ENCODE assay signal across 8 mouse cellular contexts in the genomic region with DNA sequence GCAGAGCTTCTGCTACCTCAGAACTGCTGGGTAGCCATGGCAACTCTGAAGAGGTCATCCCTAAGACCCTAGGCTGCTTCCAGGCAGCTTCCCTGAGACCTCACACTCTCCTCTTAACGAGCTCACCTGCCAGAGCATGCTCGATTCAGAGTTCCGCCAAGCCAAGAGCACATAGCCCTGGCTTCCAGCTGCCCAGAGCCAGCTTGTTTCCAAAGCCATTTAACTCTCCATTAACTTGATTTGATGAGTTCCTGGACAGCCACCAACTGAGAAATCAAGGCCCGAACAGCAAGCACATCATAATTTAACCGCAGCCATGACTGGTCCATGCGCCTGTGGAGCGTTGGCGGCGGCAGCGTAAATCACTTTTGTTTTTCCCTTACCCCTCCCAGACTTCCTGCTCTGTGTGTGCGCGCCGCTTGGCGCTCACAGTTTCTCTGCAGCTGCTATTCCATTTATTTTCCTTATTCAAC. TPM values are rescaled to one million over a fixed set of nuclear protein-coding genes. Genes with fewer than 3 reads are reported as not detected.
DNase-seq lines count a peak whose midpoint lies in the region; ATAC-seq and TF ChIP-seq lines count a peak whose summit lies in the region.

No protein-coding gene starts in this region.

- H3K27me3 ChIP-seq in liver, embryonic 11.5 days (replicated peaks; ENCODE audit: control insufficient read depth, insufficient read depth, low read length), result no peaks in the 10 kb centered on the region
- H3K27me3 ChIP-seq in forebrain, embryonic 10.5 days (ENCODE audit: poor library complexity, severe bottlenecking), result peaks cover 9% of the 10 kb centered on the region; the same call in 1 of the 2 replicates
- H3K27me3 ChIP-seq in intestine, embryonic 15.5 days (replicated peaks), result no peaks in the 10 kb centered on the region
- H3K27me3 ChIP-seq in limb, embryonic 10.5 days (ENCODE audit: low read depth, poor library complexity, severe bottlenecking), result no peaks in the 10 kb centered on the region
- H3K27me3 ChIP-seq in midbrain, postnatal 0 days (ENCODE audit: insufficient read depth, low read length), result no peaks in the 10 kb centered on the region

- ATAC-seq in liver, embryonic 11.5 days (replicated peaks; ENCODE audit: low FRiP score), result no peak
- ATAC-seq in intestine, embryonic 15.5 days, result peak; percentile 60; the same call in 1 of the 2 replicates
- ATAC-seq in midbrain, postnatal 0 days (ENCODE audit: low FRiP score), result peak; percentile 58; the same call in 1 of the 2 replicates

- peak; percentile 33 for TF ChIP-seq CTCF in midbrain, postnatal 0 days (IDR thresholded peaks at IDR 0.05)

- no peaks in the 10 kb centered on the region for H3K36me3 ChIP-seq in liver, embryonic 11.5 days (ENCODE audit: control insufficient read depth, insufficient read depth, low read length)
- peaks cover 17% of the 10 kb centered on the region for H3K36me3 ChIP-seq in forebrain, embryonic 10.5 days (replicated peaks)
- H3K36me3 ChIP-seq in intestine, embryonic 15.5 days, result no peaks in the 10 kb centered on the region
- 0 out of 2 replicates have a peak, but pooled peaks cover 3% of the 10 kb centered on the region for H3K36me3 ChIP-seq in limb, embryonic 10.5 days
- H3K36me3 ChIP-seq in midbrain, postnatal 0 days (ENCODE audit: insufficient read depth, low read length), result no peaks in the 10 kb centered on the region

- H3K9ac ChIP-seq in liver, embryonic 11.5 days (ENCODE audit: low read depth, low read length), result no peak overlapping the region
- H3K9ac ChIP-seq in intestine, embryonic 15.5 days, result no peak overlapping the region
- H3K9ac ChIP-seq in midbrain, postnatal 0 days (replicated peaks; ENCODE audit: low read length, poor library complexity, severe bottlenecking), result no peak overlapping the region

- no peak for DNase-seq in liver, embryonic 11.5 days (ENCODE audit: low spot score)
- DNase-seq in liver, result no peak
- DNase-seq in forebrain, embryonic 10.5 days (ENCODE audit: extremely low spot score, low spot score), result peak; percentile 47
- DNase-seq in limb, embryonic 10.5 days (ENCODE audit: low spot score), result peak; percentile 83
- DNase-seq in midbrain, postnatal 0 days (ENCODE audit: low spot score), result peak; percentile 77
- DNase-seq in adipocyte (ENCODE audit: low spot score), result no peak
- DNase-seq in thymus, adult 18-20 months, result no peak

- H3K9me3 ChIP-seq in liver, embryonic 11.5 days (ENCODE audit: control insufficient read depth, low read length), result no peaks in the 10 kb centered on the region
- no peaks in the 10 kb centered on the region for H3K9me3 ChIP-seq in forebrain, embryonic 10.5 days
- H3K9me3 ChIP-seq in intestine, embryonic 15.5 days, result no peaks in the 10 kb centered on the region
- H3K9me3 ChIP-seq in limb, embryonic 10.5 days (replicated peaks), result no peaks in the 10 kb centered on the region
- no peaks in the 10 kb centered on the region for H3K9me3 ChIP-seq in midbrain, postnatal 0 days (ENCODE audit: low read length)

- no peak overlapping the region for H3K27ac ChIP-seq in liver, embryonic 11.5 days (ENCODE audit: low read depth, low read length)
- H3K27ac ChIP-seq in forebrain, embryonic 10.5 days, result peak overlapping the region; percentile 74
- no peak overlapping the region for H3K27ac ChIP-seq in intestine, embryonic 15.5 days
- H3K27ac ChIP-seq in limb, embryonic 10.5 days, result peak overlapping the region; percentile 86
- H3K27ac ChIP-seq in midbrain, postnatal 0 days (ENCODE audit: low read depth, low read length), result peak overlapping the region; percentile 33; the same call in 1 of the 2 replicates

- 50% methylated on average over 14 of the region's 14 CpGs for WGBS in liver, embryonic 11.5 days
- WGBS in forebrain, embryonic 10.5 days, result 28% methylated on average over 14 of the region's 14 CpGs
- WGBS in intestine, embryonic 15.5 days, result 21% methylated on average over 14 of the region's 14 CpGs
- WGBS in limb, embryonic 10.5 days, result 16% methylated on average over 14 of the region's 14 CpGs
- WGBS in midbrain, postnatal 0 days, result 18% methylated on average over 14 of the region's 14 CpGs

- H3K4me2 ChIP-seq in liver, embryonic 11.5 days, result peak overlapping the region; percentile 36
- peak overlapping the region; percentile 55 for H3K4me2 ChIP-seq in intestine, embryonic 15.5 days (replicated peaks)
- H3K4me2 ChIP-seq in midbrain, postnatal 0 days (ENCODE audit: low read depth, low read length, poor library complexity, severe bottlenecking), result peak overlapping the region; percentile 42

- H3K4me3 ChIP-seq in liver, embryonic 11.5 days (ENCODE audit: low read depth, low read length), result no peak overlapping the region
- peak overlapping the region; percentile 34; the same call in 1 of the 2 replicates for H3K4me3 ChIP-seq in forebrain, embryonic 10.5 days
- H3K4me3 ChIP-seq in intestine, embryonic 15.5 days (replicated peaks), result peak overlapping the region; percentile 15
- H3K4me3 ChIP-seq in limb, embryonic 10.5 days, result peak overlapping the region; percentile 39
- peak overlapping the region; percentile 2; the same call in 1 of the 2 replicates for H3K4me3 ChIP-seq in midbrain, postnatal 0 days (ENCODE audit: low read depth, low read length)

- peaks cover 16% of the 10 kb centered on the region for H3K4me1 ChIP-seq in liver, embryonic 11.5 days (replicated peaks; ENCODE audit: control insufficient read depth, insufficient read depth, low read length)
- peaks cover 72% of the 10 kb centered on the region for H3K4me1 ChIP-seq in forebrain, embryonic 10.5 days
- peaks cover 15% of the 10 kb centered on the region for H3K4me1 ChIP-seq in intestine, embryonic 15.5 days (replicated peaks)
- H3K4me1 ChIP-seq in limb, embryonic 10.5 days, result peaks cover 61% of the 10 kb centered on the region
- H3K4me1 ChIP-seq in midbrain, postnatal 0 days (ENCODE audit: insufficient read depth, low read length), result peaks cover 12% of the 10 kb centered on the region; the same call in 1 of the 2 replicates

RNA-seq across cellular contexts. Expression of gene Mtcl1, which starts 32.7 kb away (rescaled TPM):
- polyA plus RNA-seq in liver, embryonic 11.5 days (2014; fragmentation: Nextera tagmentation; extraction: Ambion mirVana), result 0.96 and 1.7 TPM in 2 replicates
- polyA plus RNA-seq in forebrain, embryonic 10.5 days (2016; fragmentation: Nextera tagmentation; extraction: Ambion mirVana), result 25.5 and 28.4 TPM in 2 replicates
- polyA plus RNA-seq in intestine, embryonic 15.5 days (2015; fragmentation: Nextera tagmentation; extraction: Ambion mirVana), result 5.0 and 5.5 TPM in 2 replicates
- polyA plus RNA-seq in limb, embryonic 10.5 days (2016; fragmentation: Nextera tagmentation; extraction: Ambion mirVana), result 5.6 and 7.6 TPM in 2 replicates
- total RNA-seq in midbrain, postnatal 0 days (2014; rRNA removed), result 15.7 and 25.2 TPM in 2 replicates
- 9.5 and 10.8 TPM in 2 replicates for polyA plus RNA-seq in midbrain, postnatal 0 days (2015; fragmentation: Nextera tagmentation; extraction: Ambion mirVana)

Comparison
In these comparisons a context has a peak if more than half of its experiments do, and no peak if none do; other contexts are left out.
1. DNase-seq: peak in forebrain, embryonic 10.5 days (single experiment), limb, embryonic 10.5 days (single experiment) and midbrain, postnatal 0 days (single experiment); none in liver, embryonic 11.5 days (single experiment), liver (single experiment), adipocyte (single experiment) and thymus, adult 18-20 months (0 of 2).
2. H3K27ac ChIP-seq: peak in forebrain, embryonic 10.5 days (single experiment), limb, embryonic 10.5 days (single experiment) and midbrain, postnatal 0 days (single experiment); none in liver, embryonic 11.5 days (single experiment) and intestine, embryonic 15.5 days (single experiment).
3. Peak in every context shown above with its lines, with median percentiles within 50 percentile points of each other: H3K4me2 ChIP-seq.